Mouse (Mus musculus): ENCODE data around the gene Uncx. TPM values are rescaled to one million over a fixed set of nuclear protein-coding genes. Genes with fewer than 3 reads are reported as not detected.

Uncx gene
- polyA plus RNA-seq, 1 experiment from 2014 or later = not detected

- no peak overlapping the region for H3K9ac ChIP-seq (replicated peaks; ENCODE audit: low read depth, low read length)
Measured at GRCm38 (mm10) chr5:139545673-139546335, 2.5 kb downstream of the Uncx start.

GRCm38 (mm10) chr5:139546336-139546770, 3.1 kb downstream of the Uncx start:
- Histone ChIP-seq H3K9ac (replicated peaks; ENCODE audit: low read depth, low read length) (no peak overlapping the region), H3K27ac (ENCODE audit: low read length) (no peak overlapping the region), H3K4me3 (ENCODE audit: low read depth, low read length) (no peak overlapping the region), H3K9me3 (ENCODE audit: control insufficient read depth, low read depth, low read length) (no peaks in the 10 kb centered on the region), H3K4me1 (ENCODE audit: control insufficient read depth, insufficient read depth, low read length) (no peaks in the 10 kb centered on the region), H3K36me3 (ENCODE audit: control insufficient read depth, insufficient read depth, low read length) (no peaks in the 10 kb centered on the region), H3K27me3 (ENCODE audit: control insufficient read depth, insufficient read depth, low read length) (peaks cover 82% of the 10 kb centered on the region), H3K4me2 (replicated peaks; ENCODE audit: low read depth, low read length) (no peak overlapping the region)
- WGBS = 1% methylated on average over 26 of the region's 26 CpGs
- ATAC-seq (ENCODE audit: insufficient number of reproducible peaks, insufficient read depth, low FRiP score, low read depth) = no peak

More at GRCm38 (mm10) chr5:139545673-139546335, 2.5 kb downstream of the Uncx start:
- Histone ChIP-seq H3K4me3 (ENCODE audit: low read depth, low read length) (no peak overlapping the region), H3K4me2 (replicated peaks; ENCODE audit: low read depth, low read length) (no peak overlapping the region), H3K27me3 (ENCODE audit: control insufficient read depth, insufficient read depth, low read length) (peaks cover 81% of the 10 kb centered on the region), H3K36me3 (ENCODE audit: control insufficient read depth, insufficient read depth, low read length) (no peaks in the 10 kb centered on the region), H3K27ac (ENCODE audit: low read length) (no peak overlapping the region), H3K4me1 (ENCODE audit: control insufficient read depth, insufficient read depth, low read length) (no peaks in the 10 kb centered on the region), H3K9me3 (ENCODE audit: control insufficient read depth, low read depth, low read length) (no peaks in the 10 kb centered on the region)
- no peak; the same call in 1 of the 2 replicates for ATAC-seq (ENCODE audit: insufficient number of reproducible peaks, insufficient read depth, low FRiP score, low read depth)
- 10% methylated on average over 9 of the region's 9 CpGs for WGBS

- H3K9me3 ChIP-seq (ENCODE audit: control insufficient read depth, low read depth, low read length) = no peaks in the 10 kb centered on the region
- H3K4me2 ChIP-seq (replicated peaks; ENCODE audit: low read depth, low read length) = no peak overlapping the region
- H3K4me1 ChIP-seq (ENCODE audit: control insufficient read depth, insufficient read depth, low read length) = no peaks in the 10 kb centered on the region
- ATAC-seq (ENCODE audit: insufficient number of reproducible peaks, insufficient read depth, low FRiP score, low read depth) = no peak
- no peaks in the 10 kb centered on the region for H3K36me3 ChIP-seq (ENCODE audit: control insufficient read depth, insufficient read depth, low read length)
- H3K27me3 ChIP-seq (ENCODE audit: control insufficient read depth, insufficient read depth, low read length) = peaks cover 81% of the 10 kb centered on the region
- WGBS = 2% methylated on average over 68 of the region's 68 CpGs
- no peak overlapping the region for H3K9ac ChIP-seq (replicated peaks; ENCODE audit: low read depth, low read length)
- H3K4me3 ChIP-seq (ENCODE audit: low read depth, low read length) = no peak overlapping the region
- H3K27ac ChIP-seq (ENCODE audit: low read length) = no peak overlapping the region
Measured at GRCm38 (mm10) chr5:139546771-139547420, 3.6 kb downstream of the Uncx start.

- Histone ChIP-seq H3K4me1 (ENCODE audit: control insufficient read depth, insufficient read depth, low read length) (no peaks in the 10 kb centered on the region), H3K27ac (ENCODE audit: low read length) (no peak overlapping the region), H3K4me2 (replicated peaks; ENCODE audit: low read depth, low read length) (no peak overlapping the region), H3K36me3 (ENCODE audit: control insufficient read depth, insufficient read depth, low read length) (no peaks in the 10 kb centered on the region), H3K27me3 (ENCODE audit: control insufficient read depth, insufficient read depth, low read length) (peaks cover 83% of the 10 kb centered on the region), H3K9ac (replicated peaks; ENCODE audit: low read depth, low read length) (no peak overlapping the region), H3K9me3 (ENCODE audit: control insufficient read depth, low read depth, low read length) (no peaks in the 10 kb centered on the region), H3K4me3 (ENCODE audit: low read depth, low read length) (no peak overlapping the region)
- WGBS = 1% methylated on average over 49 of the region's 49 CpGs
- ATAC-seq (ENCODE audit: insufficient number of reproducible peaks, insufficient read depth, low FRiP score, low read depth) = no peak
Measured at GRCm38 (mm10) chr5:139547421-139547931, 4.2 kb downstream of the Uncx start.

- no peak overlapping the region for H3K4me3 ChIP-seq (ENCODE audit: low read depth, low read length)
- H3K27ac ChIP-seq (ENCODE audit: low read length) = no peak overlapping the region
- no peak overlapping the region for H3K4me2 ChIP-seq (replicated peaks; ENCODE audit: low read depth, low read length)
Measured at GRCm38 (mm10) chr5:139553446-139554273, 10.4 kb downstream of the Uncx start.

GRCm38 (mm10) chr5:139554478-139555335, 11.4 kb downstream of the Uncx start:
- Histone ChIP-seq H3K4me1 (ENCODE audit: control insufficient read depth, insufficient read depth, low read length) (peaks cover 16% of the 10 kb centered on the region), H3K4me2 (replicated peaks; ENCODE audit: low read depth, low read length) (no peak overlapping the region), H3K9ac (replicated peaks; ENCODE audit: low read depth, low read length) (no peak overlapping the region), H3K9me3 (ENCODE audit: control insufficient read depth, low read depth, low read length) (no peaks in the 10 kb centered on the region), H3K36me3 (ENCODE audit: control insufficient read depth, insufficient read depth, low read length) (no peaks in the 10 kb centered on the region), H3K27me3 (ENCODE audit: control insufficient read depth, insufficient read depth, low read length) (peaks cover 72% of the 10 kb centered on the region), H3K27ac (ENCODE audit: low read length) (no peak overlapping the region), H3K4me3 (ENCODE audit: low read depth, low read length) (no peak overlapping the region)
- ATAC-seq (ENCODE audit: insufficient number of reproducible peaks, insufficient read depth, low FRiP score, low read depth) = no peak
- 6% methylated on average over 28 of the region's 28 CpGs for WGBS

More at GRCm38 (mm10) chr5:139553446-139554273, 10.4 kb downstream of the Uncx start:
- no peaks in the 10 kb centered on the region for H3K36me3 ChIP-seq (ENCODE audit: control insufficient read depth, insufficient read depth, low read length)
- WGBS = 3% methylated on average over 29 of the region's 29 CpGs
- peaks cover 83% of the 10 kb centered on the region for H3K27me3 ChIP-seq (ENCODE audit: control insufficient read depth, insufficient read depth, low read length)
- H3K9me3 ChIP-seq (ENCODE audit: control insufficient read depth, low read depth, low read length) = no peaks in the 10 kb centered on the region
- H3K9ac ChIP-seq (replicated peaks; ENCODE audit: low read depth, low read length) = no peak overlapping the region
- H3K4me1 ChIP-seq (ENCODE audit: control insufficient read depth, insufficient read depth, low read length) = peaks cover 12% of the 10 kb centered on the region
- ATAC-seq (ENCODE audit: insufficient number of reproducible peaks, insufficient read depth, low FRiP score, low read depth) = no peak

GRCm38 (mm10) chr5:139555476-139556115, 12.3 kb downstream of the Uncx start:
- peaks cover 68% of the 10 kb centered on the region for H3K27me3 ChIP-seq (ENCODE audit: control insufficient read depth, insufficient read depth, low read length)
- no peak overlapping the region for H3K9ac ChIP-seq (replicated peaks; ENCODE audit: low read depth, low read length)
- H3K27ac ChIP-seq (ENCODE audit: low read length) = no peak overlapping the region
- no peak for ATAC-seq (ENCODE audit: insufficient number of reproducible peaks, insufficient read depth, low FRiP score, low read depth)
- H3K4me2 ChIP-seq (replicated peaks; ENCODE audit: low read depth, low read length) = no peak overlapping the region
- 13% methylated on average over 7 of the region's 7 CpGs for WGBS
- H3K4me1 ChIP-seq (ENCODE audit: control insufficient read depth, insufficient read depth, low read length) = peaks cover 16% of the 10 kb centered on the region
- no peaks in the 10 kb centered on the region for H3K9me3 ChIP-seq (ENCODE audit: control insufficient read depth, low read depth, low read length)
- no peak overlapping the region for H3K4me3 ChIP-seq (ENCODE audit: low read depth, low read length)
- H3K36me3 ChIP-seq (ENCODE audit: control insufficient read depth, insufficient read depth, low read length) = no peaks in the 10 kb centered on the region

Measured in stomach, embryonic 14.5 days (tissue).